Mouse (Mus musculus) adrenal gland, postnatal 4 days (tissue): ENCODE results near the gene Ybx3. TPM values are rescaled to one million over a fixed set of nuclear protein-coding genes. Genes with fewer than 3 reads are reported as not detected.

ENCODE experiments used
- DNase-seq, 2 experiments: peaks; one replicate each; pipeline ENCODE4 v3.0.0; 2021 to 2022; ENCODE audit warnings: low spot score in 2 of 2, mixed read lengths in 2 of 2
- long read RNA-seq, 2 experiments: library from polyadenylated mRNA; stranded (forward); transcript quantifications; one replicate each; pipeline ENCODE4 v2.0.0; 2021
- total RNA-seq, 2 experiments: library from RNA; stranded (reverse); gene quantifications; 2 replicates each; pipeline ENCODE4 v1.2.3; 2021

Gene Ybx3
- 100 to 1,000 TPM; 197 to 198 TPM for total RNA-seq
- long read RNA-seq, experiment 1, transcript Ybx3-201 (10 exons, 1,853 nt): minor isoform, 99 of 283 reads
- long read RNA-seq, experiment 1, transcript Ybx3-202 (9 exons, 1,684 nt): major isoform, 140 of 283 reads
- long read RNA-seq, experiment 1, partial matches to known transcripts: 8 of 283 reads
- long read RNA-seq, experiment 1, other reads (novel, unspliced or antisense): 34 of 283 reads
- long read RNA-seq, experiment 2, transcript Ybx3-201 (10 exons, 1,853 nt): minor isoform, 143 of 398 reads
- long read RNA-seq, experiment 2, transcript Ybx3-202 (9 exons, 1,684 nt): major isoform, 220 of 398 reads
- long read RNA-seq, experiment 2, partial matches to known transcripts: 4 of 398 reads
- long read RNA-seq, experiment 2, other reads (novel, unspliced or antisense): 28 of 398 reads

DNA sequence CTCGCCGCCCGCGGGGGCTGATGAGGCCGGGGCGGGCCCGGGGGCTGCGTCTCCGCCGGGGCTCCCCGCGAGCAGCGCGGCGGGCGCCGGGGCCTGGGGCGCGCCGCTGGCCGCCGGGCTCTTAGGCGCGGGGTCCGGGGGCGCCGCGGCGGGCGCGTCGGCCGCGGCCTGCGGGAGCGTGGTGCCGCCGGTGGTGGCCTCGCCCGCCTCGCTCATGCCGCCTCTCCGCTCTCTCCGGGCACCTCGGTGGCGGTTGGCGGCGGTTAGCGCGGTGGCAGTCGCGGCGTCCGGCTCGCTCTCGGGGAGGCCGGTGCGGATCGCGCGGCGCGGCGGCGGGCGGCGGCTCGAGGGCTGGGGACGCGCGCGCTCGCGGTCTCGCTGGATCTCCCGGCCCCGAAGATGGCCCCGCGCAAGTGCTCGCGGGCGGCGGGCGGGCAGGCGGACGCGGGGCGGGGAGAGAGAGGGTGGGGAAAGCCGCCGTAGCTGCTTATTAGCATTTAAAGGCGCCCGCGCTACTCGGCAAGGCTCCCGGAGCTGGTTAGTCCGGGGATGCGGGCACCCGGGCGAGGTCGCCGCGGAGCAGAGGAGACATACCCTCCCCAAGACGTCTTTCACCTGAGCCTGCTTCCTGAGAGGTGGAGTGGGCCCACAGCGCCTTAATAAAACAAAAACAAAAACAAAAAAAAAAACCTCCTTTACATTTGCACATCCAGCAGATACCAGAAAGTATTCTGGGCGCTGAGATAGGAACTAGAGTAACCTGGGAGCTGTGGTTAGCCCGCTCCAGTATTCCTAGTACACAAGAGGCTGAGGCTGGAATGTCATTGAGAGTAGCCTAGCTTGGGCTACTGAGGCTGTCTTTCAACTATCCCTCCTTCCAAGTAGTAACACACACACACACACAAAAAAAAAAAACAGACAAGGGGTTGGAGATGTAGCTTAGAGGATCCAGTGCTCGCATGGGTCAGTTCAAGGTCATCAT, at the start of gene Ybx3:
Gene Ybx3 (minus strand): TSS at position 437 of the 982 bp plus-strand sequence.
- DNase-seq: peak; percentile 57 to 80

DNA sequence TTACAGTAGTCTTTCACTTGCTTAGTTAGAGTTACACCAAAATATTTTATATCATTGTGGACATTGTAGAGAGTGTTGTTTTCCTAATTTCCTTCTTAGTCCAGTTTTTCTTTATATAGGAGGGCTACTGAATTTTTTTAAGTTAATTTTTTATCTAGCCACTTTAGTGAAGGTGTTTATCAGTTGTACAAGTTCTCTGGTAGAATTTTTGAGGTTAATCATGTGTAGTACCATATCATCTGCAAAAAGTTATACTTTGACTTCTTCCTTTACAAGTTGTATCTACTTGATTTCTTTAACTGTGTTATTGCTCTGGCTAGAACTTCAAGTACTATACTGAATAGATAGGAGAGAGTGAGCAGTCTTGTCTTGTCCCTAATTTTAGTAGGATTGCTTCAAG, 48.4 kb upstream of the Ybx3 start:
- DNase-seq: no peak

DNA sequence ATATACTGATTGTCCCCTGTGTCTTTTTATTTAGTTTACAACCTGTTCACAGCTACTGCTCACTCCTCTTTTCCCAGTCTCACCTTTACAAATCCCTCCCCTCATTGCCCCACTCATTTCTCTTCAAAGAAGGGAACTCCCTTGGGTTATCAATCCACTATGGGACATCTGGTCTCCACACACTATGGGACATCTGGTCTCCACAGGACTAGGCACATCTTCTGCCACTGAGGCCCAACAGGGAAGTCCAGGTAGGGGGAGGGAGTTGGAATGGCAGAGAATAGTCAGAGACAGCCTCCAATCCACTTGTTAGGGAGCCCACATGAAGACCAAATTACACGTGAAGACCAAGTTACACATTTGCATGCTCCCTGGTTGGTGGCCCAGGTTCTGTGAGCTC, 45.8 kb upstream of the Ybx3 start:
- no peak for DNase-seq

DNA sequence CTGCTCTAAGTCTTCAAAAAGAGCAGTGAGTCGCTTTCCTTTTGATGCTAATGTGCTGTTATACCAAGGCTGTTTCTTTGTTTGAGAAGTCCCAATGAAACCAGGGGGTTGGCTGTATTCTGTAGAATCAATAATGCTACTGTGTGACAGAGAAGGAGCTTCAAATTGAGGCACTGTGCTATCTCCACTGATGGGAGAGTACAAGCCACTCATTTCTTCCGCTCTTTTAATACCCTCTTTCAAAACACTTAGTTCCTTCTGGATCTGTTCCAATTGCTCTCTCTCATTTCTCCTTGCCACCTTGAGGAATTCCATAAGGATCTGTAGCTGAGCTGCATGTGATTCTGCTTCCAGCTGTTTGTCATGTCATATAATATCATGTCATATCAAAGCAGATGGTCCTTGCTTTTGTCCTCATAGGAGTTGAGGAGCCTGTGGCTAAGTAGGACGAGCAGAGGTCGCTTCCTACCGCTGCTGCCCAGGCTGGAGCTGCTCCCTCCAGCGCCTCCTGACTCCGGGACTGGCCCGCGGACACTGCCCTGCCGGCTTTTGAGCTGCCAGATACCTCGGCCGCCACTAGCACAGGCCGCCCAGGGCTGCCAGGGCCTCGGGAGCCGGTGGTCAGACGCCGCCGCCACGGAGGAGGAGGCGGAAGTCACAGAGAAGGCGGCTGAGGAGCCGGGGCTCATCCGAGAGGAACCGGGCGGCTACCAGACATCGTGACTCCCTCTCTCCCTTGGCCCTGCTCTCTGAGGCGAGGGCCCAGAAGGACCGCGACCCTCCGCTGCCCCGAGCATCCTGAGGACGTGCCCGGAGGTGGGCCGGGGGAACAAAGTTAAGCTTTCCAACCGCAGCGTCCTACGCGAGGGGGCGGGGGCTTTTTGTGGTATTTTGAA, 45.1 kb upstream of the Ybx3 start:
- DNase-seq: no peak

DNA sequence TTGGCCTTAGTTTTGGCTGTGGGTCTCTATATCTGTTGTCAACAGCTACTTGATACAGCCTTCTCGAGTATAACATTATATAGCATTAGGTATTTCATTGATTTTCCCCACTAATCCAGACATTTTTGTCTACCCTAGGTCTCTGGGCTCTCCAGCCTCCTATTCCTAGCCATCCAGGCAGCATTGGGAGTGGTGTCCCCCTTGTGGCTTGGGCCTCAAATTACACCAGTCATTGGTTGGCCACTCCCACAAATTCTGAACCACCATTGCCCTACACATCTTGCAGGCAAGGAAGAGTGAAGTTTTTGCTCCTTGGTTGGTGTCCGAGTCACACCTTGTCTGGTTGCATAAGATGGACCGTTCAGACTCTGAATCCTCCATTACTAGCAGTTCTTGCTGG, 33.3 kb upstream of the Ybx3 start:
- peak in 1 of 2 experiments; percentile 4 for DNase-seq

DNA sequence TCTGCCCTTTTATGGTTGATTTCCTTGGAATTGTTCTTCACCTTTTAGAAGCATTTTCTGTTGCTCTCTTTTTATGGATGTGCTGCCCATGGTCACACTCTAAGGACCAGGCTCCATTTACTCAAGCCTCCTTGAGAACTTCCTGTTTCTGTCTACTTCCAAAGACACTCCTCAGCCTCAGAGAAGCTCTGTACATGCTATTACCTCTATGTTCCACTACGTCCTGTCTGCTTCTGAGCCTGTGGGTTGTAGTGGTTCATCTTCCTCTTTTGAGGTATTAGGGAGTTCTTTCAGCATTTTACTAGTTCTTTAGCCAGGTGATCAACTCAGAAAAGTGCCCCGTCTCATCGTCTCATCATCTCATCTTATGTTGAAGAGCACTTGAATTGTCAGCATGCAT, 31.3 kb upstream of the Ybx3 start:
- no peak for DNase-seq

DNA sequence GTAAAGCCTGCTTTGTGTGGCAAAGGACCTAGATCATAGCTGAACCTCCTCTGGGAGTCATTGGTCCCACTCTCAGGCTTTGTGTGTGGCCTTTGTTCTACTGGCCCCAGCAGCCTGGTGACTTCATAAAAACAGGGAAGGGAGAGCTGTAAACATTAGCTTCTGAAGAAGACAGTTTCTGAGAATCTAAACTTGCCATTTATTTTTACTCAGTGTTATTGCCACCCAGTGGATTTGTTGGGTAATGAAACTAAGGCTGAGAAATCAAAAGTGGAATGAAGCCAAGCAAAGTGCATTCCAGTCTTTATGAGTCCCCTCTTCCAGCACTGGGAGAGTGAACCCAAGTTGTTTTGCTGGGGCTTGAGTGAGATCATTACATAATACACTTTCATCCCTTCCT, 30.5 kb upstream of the Ybx3 start:
- DNase-seq: no peak

DNA sequence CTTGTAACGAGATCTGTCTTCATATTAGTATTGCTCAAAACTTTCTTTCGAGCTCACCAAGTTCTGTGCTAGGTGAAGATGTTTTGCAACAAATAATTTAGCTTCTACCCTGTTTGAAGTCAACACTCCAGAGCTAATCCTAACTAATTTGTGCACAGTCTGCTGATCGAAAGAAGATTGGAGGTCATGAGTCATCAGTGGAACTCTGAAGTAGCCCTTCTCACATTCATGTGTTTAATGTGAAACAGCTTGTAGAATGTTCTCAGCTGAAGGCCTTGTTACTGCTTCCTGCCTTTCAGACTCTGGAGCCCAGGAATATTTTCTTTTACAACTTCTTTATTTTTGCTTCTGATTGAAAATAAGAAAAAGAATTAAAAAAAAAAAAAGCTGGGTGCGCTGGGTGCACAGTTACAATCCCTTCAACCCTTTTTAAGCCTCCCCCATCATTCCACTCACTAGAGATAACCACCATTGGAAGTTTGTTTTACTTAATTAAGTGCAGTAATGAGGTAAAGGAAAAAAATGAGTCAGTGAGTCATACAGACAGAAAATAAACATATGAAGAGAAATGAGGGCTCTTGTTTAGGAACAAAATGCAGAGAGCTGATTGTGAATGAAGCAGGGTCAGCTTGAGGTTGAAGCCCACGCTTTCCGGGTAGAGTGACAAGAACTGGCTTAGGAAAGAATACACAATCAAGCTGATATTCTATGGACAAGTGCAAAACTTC, 23.0 kb upstream of the Ybx3 start:
- no peak for DNase-seq

DNA sequence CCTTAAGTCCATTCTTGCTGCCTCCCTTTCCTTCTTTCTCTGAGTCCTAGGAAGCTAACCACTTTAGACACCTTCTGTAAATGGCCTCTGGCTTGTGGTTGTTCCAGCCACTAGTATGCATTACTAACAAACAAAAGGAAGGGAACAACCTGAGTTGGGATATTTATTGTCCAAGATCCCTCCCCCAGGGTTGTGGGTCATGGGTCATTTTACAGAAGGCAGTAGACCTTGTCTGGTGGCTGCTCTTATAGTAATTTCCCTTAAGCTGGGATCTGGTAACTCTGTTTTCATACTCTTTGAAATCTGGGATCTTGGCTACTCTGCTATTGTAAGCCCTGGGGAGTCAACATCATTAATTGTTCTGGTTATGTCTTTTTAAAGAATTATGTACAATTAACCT, 18.7 kb upstream of the Ybx3 start:
- DNase-seq: no peak

DNA sequence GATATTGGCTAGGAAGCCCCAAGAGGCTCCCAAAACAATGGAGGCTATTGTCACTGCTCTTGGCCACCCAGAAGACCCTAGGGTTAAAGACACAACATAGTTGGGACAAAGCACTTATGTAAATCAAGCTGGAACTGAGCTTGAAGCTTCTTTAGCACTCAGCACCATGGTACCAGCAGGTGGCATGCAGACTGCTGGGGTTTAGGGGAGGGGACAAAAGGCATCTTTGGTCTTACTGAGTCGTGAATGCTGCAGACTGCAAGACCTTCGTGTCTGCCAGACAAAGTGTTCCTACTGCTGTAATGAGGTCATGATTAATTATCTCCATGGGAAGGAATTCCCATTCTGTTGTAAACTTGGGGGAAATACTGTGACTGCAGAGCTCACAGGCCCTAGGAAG, 17.6 kb upstream of the Ybx3 start:
- no peak for DNase-seq

DNA sequence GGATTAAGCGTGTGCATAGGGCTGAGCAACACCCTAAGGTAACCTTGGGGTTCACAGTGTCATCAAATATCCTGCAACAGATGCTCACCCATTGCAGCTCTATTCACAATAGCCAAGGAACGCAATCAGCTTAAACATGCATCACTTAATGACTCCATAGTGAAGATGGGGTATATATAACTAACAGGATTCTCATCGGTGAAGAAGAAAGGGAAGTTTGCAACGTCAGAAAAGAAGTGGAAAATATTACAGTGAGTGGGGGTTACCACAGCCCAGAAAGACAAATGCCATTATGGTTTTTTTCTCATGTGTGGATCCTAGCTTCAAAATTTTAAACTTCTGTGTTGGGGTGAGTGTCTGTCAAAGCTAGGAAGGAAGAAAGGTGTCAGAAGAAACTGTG, 16.9 kb upstream of the Ybx3 start:
- no peak for DNase-seq

DNA sequence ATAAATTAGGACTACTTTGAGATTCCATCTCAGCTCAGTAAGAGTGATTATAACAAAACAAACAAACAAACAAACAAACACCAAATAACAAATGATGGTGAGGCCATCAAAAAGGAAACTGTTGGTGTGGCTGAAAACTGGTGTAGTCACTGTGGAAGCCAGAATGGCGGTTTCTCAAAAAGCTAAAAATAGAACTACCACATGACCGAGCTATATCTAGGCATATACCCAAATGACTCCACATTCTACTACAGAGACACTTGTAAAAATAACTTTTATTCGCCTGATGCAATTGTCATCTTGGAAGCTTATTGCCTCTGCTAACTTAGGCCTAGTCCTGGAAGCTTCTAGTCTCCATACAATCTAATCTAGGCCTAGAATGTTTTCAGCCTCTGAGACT, 16.0 kb upstream of the Ybx3 start:
- no peak for DNase-seq

DNA sequence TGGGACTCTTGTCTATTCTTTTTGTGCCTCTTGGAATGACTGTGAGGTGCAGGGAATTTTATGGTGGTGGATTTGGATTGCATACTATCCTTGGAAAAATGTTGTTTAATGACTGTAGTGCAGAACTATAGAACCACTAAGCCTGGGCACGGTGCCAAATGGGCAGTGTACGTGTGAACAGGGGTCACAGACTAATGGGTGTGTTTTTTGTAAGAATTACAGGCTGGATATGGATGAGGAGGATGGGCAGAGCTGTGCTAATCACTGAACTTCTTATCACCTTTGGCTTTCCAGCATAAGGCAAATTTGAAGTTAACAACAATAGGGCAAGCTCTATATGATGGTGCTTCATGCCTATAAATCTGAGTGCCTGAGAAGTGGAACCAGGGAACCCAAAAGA, 14.8 kb upstream of the Ybx3 start:
- DNase-seq: no peak

DNA sequence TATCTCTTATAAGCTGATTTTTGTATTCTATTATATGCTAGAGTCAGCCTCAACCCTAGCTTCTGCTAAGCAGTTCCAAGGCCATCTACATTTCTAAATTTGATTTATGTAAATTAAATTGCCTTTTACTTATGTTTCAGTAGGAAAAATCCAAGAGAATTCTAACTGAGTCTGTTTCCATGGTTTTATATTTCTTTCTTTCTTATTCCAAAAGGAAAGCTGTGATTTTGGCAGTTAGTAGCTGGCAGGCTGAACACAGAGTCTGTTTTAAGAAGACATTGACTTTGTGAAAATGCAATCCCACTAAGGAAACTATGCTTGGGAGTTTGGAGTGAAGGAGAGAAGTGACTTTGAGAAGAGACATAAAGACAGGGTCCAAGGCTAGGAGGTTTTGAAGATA, 14.3 kb upstream of the Ybx3 start:
- DNase-seq: no peak

DNA sequence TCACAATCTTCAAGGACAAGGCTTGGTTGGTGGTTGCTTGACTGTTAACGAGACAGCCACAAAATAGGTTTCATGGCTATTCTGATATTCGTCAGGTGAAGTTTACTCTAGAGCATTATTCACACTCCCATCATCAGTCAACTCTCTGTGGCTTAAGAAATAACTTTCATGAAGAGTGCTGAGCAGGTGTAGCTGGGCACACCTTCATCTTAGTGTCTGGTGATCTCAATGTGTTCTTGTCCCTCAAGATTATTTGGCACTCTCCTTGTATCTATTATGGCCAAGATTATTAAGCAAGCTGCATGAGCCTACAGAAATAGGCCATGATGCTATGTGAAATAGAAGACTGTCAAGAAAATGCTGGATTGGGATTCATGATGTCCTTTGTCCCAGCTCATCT, 13.0 kb upstream of the Ybx3 start:
- no peak for DNase-seq

DNA sequence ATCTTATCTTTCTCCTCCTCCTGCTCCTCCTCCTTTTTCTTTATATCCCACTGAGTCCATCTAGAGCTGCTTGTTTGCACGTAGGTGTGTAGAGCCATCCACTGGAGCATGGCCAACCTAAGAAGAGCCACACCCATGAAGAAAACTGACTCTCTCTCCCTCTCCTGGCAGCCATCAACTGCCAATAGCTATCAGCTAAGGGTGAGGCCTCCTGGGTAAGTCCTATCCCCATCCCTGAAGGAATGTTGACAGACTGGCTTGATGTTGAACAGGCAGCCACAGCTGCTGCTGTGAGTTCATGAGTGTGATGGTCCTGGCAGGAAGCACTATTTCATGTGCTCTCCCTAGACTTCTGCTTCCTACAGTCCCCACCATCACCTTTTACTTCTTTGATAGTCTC, 8.4 kb upstream of the Ybx3 start:
- no peak for DNase-seq

DNA sequence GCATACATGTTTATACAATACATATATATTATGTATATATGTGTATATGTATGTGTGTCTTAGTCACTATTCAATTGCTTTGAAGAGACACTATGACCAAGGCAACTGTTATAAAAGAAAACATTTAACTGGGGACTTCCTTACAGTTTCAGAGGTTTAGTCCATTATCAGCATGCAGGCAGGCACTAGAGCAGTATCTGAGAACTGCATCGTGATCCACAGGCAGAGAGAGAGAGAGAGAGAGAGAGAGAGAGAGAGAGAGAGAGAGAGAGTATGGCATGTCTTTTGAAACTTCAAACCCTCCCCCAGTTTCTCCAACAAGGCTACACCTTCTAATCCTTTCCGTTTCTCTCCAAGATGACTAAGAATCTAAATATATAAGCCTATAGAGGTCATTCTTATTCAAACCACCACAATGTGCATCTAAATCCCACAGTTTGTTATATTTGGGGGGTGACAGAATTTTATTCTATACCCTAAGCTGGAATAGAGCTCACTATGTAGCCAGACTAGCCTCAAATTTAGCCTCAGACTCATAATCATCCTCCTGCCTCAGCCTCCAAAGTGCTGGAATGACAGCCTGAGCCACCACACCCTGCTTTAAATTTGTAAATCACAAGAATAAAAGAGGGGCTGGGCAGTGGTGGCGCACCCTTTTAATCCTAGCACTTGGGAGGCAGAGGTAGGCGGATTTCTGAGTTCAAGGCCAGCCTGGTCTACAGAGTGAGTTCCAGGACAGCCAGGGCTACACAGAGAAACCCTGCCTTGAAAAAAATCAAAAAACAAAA, 5.8 kb upstream of the Ybx3 start:
- DNase-seq: no peak

DNA sequence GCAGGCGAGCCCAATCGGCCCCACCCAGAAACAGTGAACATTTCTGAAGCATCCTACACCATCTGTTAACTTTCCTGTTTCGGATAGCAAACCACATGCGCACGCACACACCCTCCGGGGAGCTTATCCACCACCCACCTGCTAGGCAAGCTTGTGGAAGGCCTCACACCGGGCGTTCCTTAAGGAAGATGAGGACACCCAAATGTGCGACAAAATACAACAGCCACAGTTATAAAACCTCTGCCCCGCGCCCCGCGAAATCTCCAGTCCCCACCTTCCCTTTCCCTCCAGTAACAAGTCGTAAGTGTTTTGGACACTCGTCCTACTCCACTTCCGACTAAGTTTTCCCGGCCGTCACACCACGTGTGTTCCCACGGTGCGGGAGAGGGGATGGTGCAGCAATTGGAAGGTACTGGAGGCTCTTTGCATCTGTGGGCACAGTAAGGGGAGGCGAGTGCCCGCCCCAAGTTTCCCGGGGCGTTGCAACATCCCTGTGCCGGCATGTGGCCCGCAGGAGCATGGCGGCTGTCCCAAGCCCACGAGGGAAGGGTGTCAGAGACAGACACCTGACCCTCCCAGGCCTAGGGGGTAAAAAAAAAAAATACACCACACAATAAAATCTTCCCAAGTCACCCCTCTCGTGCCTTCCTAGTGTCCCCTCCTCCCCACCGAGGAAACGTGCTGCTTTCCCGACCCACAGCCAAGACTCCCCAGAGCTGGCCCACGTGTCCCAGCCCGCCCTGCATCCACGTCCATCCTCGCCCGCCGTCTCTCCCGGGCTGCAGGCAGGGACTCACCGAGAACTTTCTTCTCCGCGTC, 846 bp downstream of the Ybx3 start:
- DNase-seq: peak; percentile 24 to 31
